Mouse (Mus musculus) CH12.LX (cell line): ENCODE data around the gene Irf8. TPM values are rescaled to one million over a fixed set of nuclear protein-coding genes. Genes with fewer than 3 reads are reported as not detected.

Source experiments
- DNase-seq: peaks from one replicate; pipeline ENCODE4 v3.0.0-alpha.2; 2013; ENCODE audit errors: extremely low read depth
- H3K27ac ChIP-seq: 2 replicates; pipeline ENCODE4 v1.5.1; 2012; ENCODE audit warnings: low read depth, mild to moderate bottlenecking, control low read depth, moderate library complexity; ENCODE audit not compliant: insufficient read depth
- H3K27me3 ChIP-seq: replicated peaks from 2 replicates; pipeline ENCODE3; 2012; ENCODE audit warnings: inconsistent platforms
- H3K36me3 ChIP-seq, 2 experiments: replicated peaks in 1 of 2; 2 replicates each; pipeline versions ENCODE3 to v1.6.1; 2012; ENCODE audit warnings: inconsistent platforms in 1 of 2, low read length in 1 of 2, mild to moderate bottlenecking in 1 of 2, mixed read lengths in 1 of 2, moderate library complexity in 1 of 2; ENCODE audit not compliant: control insufficient read depth in 1 of 2, insufficient read depth in 1 of 2
- H3K4me1 ChIP-seq, 2 experiments: 2 replicates each; pipeline ENCODE4 v1.6.1; 2012; ENCODE audit warnings: inconsistent platforms in 1 of 2, moderate library complexity in 1 of 2; ENCODE audit not compliant: insufficient read depth in 2 of 2, control insufficient read depth in 1 of 2
- H3K4me2 ChIP-seq: 2 replicates; pipeline ENCODE4 v1.6.1; 2012; ENCODE audit warnings: low read depth, mild to moderate bottlenecking, control low read depth; ENCODE audit not compliant: poor library complexity, insufficient read depth, severe bottlenecking
- H3K4me3 ChIP-seq, 3 experiments: fragments of 150-350 bp in 1 of 3; sonication (generic) in 1 of 3; replicated peaks in 1 of 3; 2 replicates each; pipeline versions ENCODE3 to v1.5.1; 2011 to 2012; ENCODE audit warnings: low read depth in 2 of 3, low read length in 2 of 3, mild to moderate bottlenecking in 2 of 3, moderate library complexity in 2 of 3, control low read depth in 1 of 3, improper control_type of control experiment in 1 of 3, inconsistent platforms in 1 of 3, mixed read lengths in 1 of 3; ENCODE audit not compliant: poor library complexity in 1 of 3
- H3K79me2 ChIP-seq: replicated peaks from 2 replicates; pipeline ENCODE4 v1.6.1; 2012; ENCODE audit warnings: mild to moderate bottlenecking, moderate library complexity; ENCODE audit not compliant: control insufficient read depth, poor library complexity, insufficient read depth, severe bottlenecking; ENCODE audit errors: extremely low read depth
- H3K9ac ChIP-seq: 2 replicates; pipeline ENCODE4 v1.6.1; 2012; ENCODE audit warnings: low read depth, mild to moderate bottlenecking, control low read depth, moderate library complexity; ENCODE audit not compliant: insufficient read depth
- H3K9me3 ChIP-seq: replicated peaks from 2 replicates; pipeline ENCODE3; 2012; ENCODE audit warnings: low read length, inconsistent platforms, mixed read lengths
- BHLHE40 ChIP-seq: IDR thresholded peaks from 2 replicates; pipeline ENCODE4 v1.6.1; 2011; ENCODE audit warnings: mild to moderate bottlenecking, low read depth, low read length, improper control_type of control experiment
- EP300 ChIP-seq: IDR thresholded peaks from 2 replicates; pipeline ENCODE4 v1.6.1; 2011; ENCODE audit warnings: low read length, improper control_type of control experiment
- ETS1 ChIP-seq: conservative IDR thresholded peaks from 2 replicates; pipeline ENCODE4 v1.6.1; 2012; ENCODE audit warnings: low read depth, mild to moderate bottlenecking, inconsistent platforms, low read length, improper control_type of control experiment, moderate library complexity
- HCFC1 ChIP-seq: IDR thresholded peaks from 2 replicates; pipeline ENCODE4 v1.6.1; 2012; ENCODE audit warnings: low read depth, mild to moderate bottlenecking, inconsistent platforms, low read length, improper control_type of control experiment
- IRF4 ChIP-seq: IDR thresholded peaks from 2 replicates; pipeline ENCODE4 v1.6.1; 2014; ENCODE audit warnings: low read depth, mild to moderate bottlenecking, inconsistent platforms, low read length, improper control_type of control experiment
- KAT2A ChIP-seq: IDR thresholded peaks from 2 replicates; pipeline ENCODE4 v1.6.1; 2012; ENCODE audit warnings: low read length, improper control_type of control experiment, inconsistent platforms; ENCODE audit not compliant: insufficient replicate concordance
- MAZ ChIP-seq: IDR thresholded peaks from 2 replicates; pipeline ENCODE4 v1.6.1; 2012; ENCODE audit warnings: low read depth, mild to moderate bottlenecking, inconsistent platforms, low read length, improper control_type of control experiment, moderate library complexity
- MXI1 ChIP-seq: IDR thresholded peaks from 2 replicates; pipeline ENCODE4 v1.6.1; 2011; ENCODE audit warnings: mild to moderate bottlenecking, low read depth, low read length, improper control_type of control experiment
- NELFE ChIP-seq: IDR thresholded peaks from 2 replicates; pipeline ENCODE4 v1.6.1; 2011; ENCODE audit warnings: low read depth, low read length, improper control_type of control experiment
- NRF1 ChIP-seq: IDR thresholded peaks from 2 replicates; pipeline ENCODE4 v1.6.1; 2014; ENCODE audit warnings: low read depth, mild to moderate bottlenecking, inconsistent platforms, low read length, improper control_type of control experiment, moderate library complexity
- POLR2AphosphoS2 ChIP-seq: IDR thresholded peaks from 2 replicates; pipeline ENCODE4 v1.6.1; 2011; ENCODE audit warnings: low read depth, low read length, improper control_type of control experiment
- SIN3A ChIP-seq: IDR thresholded peaks from 2 replicates; pipeline ENCODE4 v1.6.1; 2012; ENCODE audit warnings: low read length, improper control_type of control experiment, inconsistent platforms
- SMC3 ChIP-seq: IDR thresholded peaks from 2 replicates; pipeline ENCODE4 v1.6.1; 2011; ENCODE audit warnings: low read depth, low read length, improper control_type of control experiment
- UBTF ChIP-seq: IDR thresholded peaks from 2 replicates; pipeline ENCODE4 v1.6.1; 2012; ENCODE audit warnings: low read depth, mild to moderate bottlenecking, inconsistent platforms, low read length, improper control_type of control experiment, moderate library complexity
- USF1 ChIP-seq: IDR thresholded peaks from 2 replicates; pipeline ENCODE4 v1.6.1; 2014; ENCODE audit warnings: low read depth, mild to moderate bottlenecking, inconsistent platforms, low read length, improper control_type of control experiment
- USF2 ChIP-seq: conservative IDR thresholded peaks from 2 replicates; pipeline ENCODE4 v1.6.1; 2011; ENCODE audit warnings: low read depth, low read length, improper control_type of control experiment
- ZKSCAN1 ChIP-seq: IDR thresholded peaks from 2 replicates; pipeline ENCODE4 v1.6.1; 2012; ENCODE audit warnings: low read depth, inconsistent platforms, low read length, improper control_type of control experiment, borderline replicate concordance
- ZNF384 ChIP-seq: IDR thresholded peaks from 2 replicates; pipeline ENCODE4 v1.6.1; 2012; ENCODE audit warnings: low read depth, low read length, improper control_type of control experiment, inconsistent platforms
- dilution Hi-C: fragments of 300-500 bp; cut with MboI; formaldehyde crosslinking; loops from 2 replicates; pipeline ENCODE4 v1.14.3; 2020; ENCODE audit warnings: low sequenced_read_pairs; ENCODE audit not compliant: extremely low pct_unique_long_range_greater_than_20kb, extremely low pct_ligation_motif_present
- in situ Hi-C: fragments of 300-500 bp; cut with MboI; formaldehyde crosslinking; loops from 3 replicates; pipeline ENCODE4 v1.14.3; 2019; ENCODE audit warnings: low sequenced_read_pairs, low pct_ligation_motif_present, low pct_unique_long_range_greater_than_20kb, mixed read lengths
- polyA plus RNA-seq: library from polyadenylated mRNA; unstranded; fragments of >175 nt; gene quantifications from 2 replicates; pipeline ENCODE4 v1.2.1, GENCODE M21; 2012; ENCODE audit warnings: low read depth; ENCODE audit not compliant: insufficient read length
- total RNA-seq, 2 experiments: library from RNA; depleted of rRNA; stranded (reverse); fragments of 300-350 nt in 1 of 2; fragments of >200 nt in 1 of 2; gene quantifications; 2 replicates each; pipeline ENCODE4 v1.2.3; 2012 to 2014

Gene Irf8
- total and polyA plus RNA-seq, 3 experiments, result 13.3 to 34.3 (median 17.7) TPM

- Histone ChIP-seq H3K9me3 (no peaks in the 10 kb centered on the region), H3K9ac (no peak overlapping the region), H3K79me2 (no peaks in the 10 kb centered on the region), H3K4me1 (peaks cover 17 to 53% of the 10 kb centered on the region in 2 experiments), H3K4me3 (no peak overlapping the region), H3K4me2 (no peak overlapping the region), H3K36me3 (peaks cover 33 to 98% of the 10 kb centered on the region in 2 experiments), H3K27ac (no peak overlapping the region), H3K27me3 (no peaks in the 10 kb centered on the region)
- DNase-seq, result no peak
- TF ChIP-seq BHLHE40 (no peak), MAZ (no peak), IRF4 (no peak), ZKSCAN1 (no peak), HCFC1 (no peak), NELFE (no peak), USF2 (no peak), EP300 (no peak), USF1 (no peak), ETS1 (no peak), POLR2AphosphoS2 (no peak), NRF1 (no peak), MXI1 (no peak), KAT2A (no peak)
- dilution Hi-C loops (no loop called here), in situ Hi-C loops (no loop called here)
These were observed 15.3 kb downstream of the Irf8 start for GRCm38 (mm10) chr8:120751226-120752081.

- DNase-seq, result no peak
- no peak overlapping the region for H3K9ac ChIP-seq
- no peak overlapping the region for H3K4me2 ChIP-seq
- H3K9me3 ChIP-seq, result no peaks in the 10 kb centered on the region
- no peak overlapping the region for H3K27ac ChIP-seq
- in situ Hi-C loops, result no loop called here
- peaks cover 33 to 93% of the 10 kb centered on the region in 2 experiments for H3K36me3 ChIP-seq
- H3K27me3 ChIP-seq, result no peaks in the 10 kb centered on the region
- H3K79me2 ChIP-seq, result no peaks in the 10 kb centered on the region
- H3K4me3 ChIP-seq, result no peak overlapping the region
- dilution Hi-C loops, result no loop called here
- TF ChIP-seq MAZ (no peak), UBTF (no peak), SMC3 (no peak), ZNF384 (no peak), SIN3A (no peak)
- peaks cover 12 to 48% of the 10 kb centered on the region in 2 experiments for H3K4me1 ChIP-seq
These were observed 15.9 kb downstream of the Irf8 start for GRCm38 (mm10) chr8:120752082-120752452.
